Mouse (Mus musculus): Measurements from ENCODE around the gene Epha4.

Gene Epha4

GRCm38 (mm10) chr1:77440512-77440911 lies 74.4 kb downstream of the Epha4 start:
- no peak for DNase-seq

- DNase-seq = no peak
These were observed 75.4 kb downstream of the Epha4 start for GRCm38 (mm10) chr1:77439383-77440074.

GRCm38 (mm10) chr1:77438639-77439038 lies 76.2 kb downstream of the Epha4 start:
- no peak for DNase-seq

GRCm38 (mm10) chr1:77437881-77438610 lies 76.8 kb downstream of the Epha4 start:
- DNase-seq = no peak

- no peak for DNase-seq
These were observed 79.8 kb downstream of the Epha4 start for GRCm38 (mm10) chr1:77435045-77435444.

GRCm38 (mm10) chr1:77433148-77433547 lies 81.7 kb downstream of the Epha4 start:
- no peak for DNase-seq

- no peak for DNase-seq
These were observed 82.4 kb downstream of the Epha4 start for GRCm38 (mm10) chr1:77432489-77432888.

GRCm38 (mm10) chr1:77429174-77429573 lies 85.7 kb downstream of the Epha4 start:
- no peak for DNase-seq

GRCm38 (mm10) chr1:77426956-77427355 lies 87.9 kb downstream of the Epha4 start:
- DNase-seq = no peak

- no peak for DNase-seq
These were observed 89.7 kb downstream of the Epha4 start for GRCm38 (mm10) chr1:77425171-77425570.

- no peak for DNase-seq
These were observed 93.8 kb downstream of the Epha4 start for GRCm38 (mm10) chr1:77421081-77421480.

GRCm38 (mm10) chr1:77420348-77420747 lies 94.5 kb downstream of the Epha4 start:
- DNase-seq = no peak

GRCm38 (mm10) chr1:77416872-77417271 lies 98.0 kb downstream of the Epha4 start:
- no peak for DNase-seq

GRCm38 (mm10) chr1:77412871-77413669 lies 101.8 kb downstream of the Epha4 start:
- DNase-seq = no peak

GRCm38 (mm10) chr1:77412285-77412684 lies 102.6 kb downstream of the Epha4 start:
- DNase-seq = no peak

- DNase-seq = no peak
These were observed 103.7 kb downstream of the Epha4 start for GRCm38 (mm10) chr1:77411222-77411621.

- DNase-seq = no peak
These were observed 104.2 kb downstream of the Epha4 start for GRCm38 (mm10) chr1:77410716-77411115.

- no peak for DNase-seq
These were observed 104.7 kb downstream of the Epha4 start for GRCm38 (mm10) chr1:77410153-77410552.

GRCm38 (mm10) chr1:77409509-77409908 lies 105.4 kb downstream of the Epha4 start:
- DNase-seq = no peak

GRCm38 (mm10) chr1:77407417-77407816 lies 107.5 kb downstream of the Epha4 start:
- DNase-seq = no peak

GRCm38 (mm10) chr1:77406631-77407030 lies 108.3 kb downstream of the Epha4 start:
- no peak for DNase-seq

- no peak for DNase-seq
These were observed 110.4 kb downstream of the Epha4 start for GRCm38 (mm10) chr1:77404537-77404936.

GRCm38 (mm10) chr1:77402942-77403341 lies 111.9 kb downstream of the Epha4 start:
- no peak for DNase-seq

- no peak for DNase-seq
These were observed 113.4 kb downstream of the Epha4 start for GRCm38 (mm10) chr1:77401465-77401864.
